Comparison of ENCODE assay signal across 24 mouse cellular contexts in the genomic region with DNA sequence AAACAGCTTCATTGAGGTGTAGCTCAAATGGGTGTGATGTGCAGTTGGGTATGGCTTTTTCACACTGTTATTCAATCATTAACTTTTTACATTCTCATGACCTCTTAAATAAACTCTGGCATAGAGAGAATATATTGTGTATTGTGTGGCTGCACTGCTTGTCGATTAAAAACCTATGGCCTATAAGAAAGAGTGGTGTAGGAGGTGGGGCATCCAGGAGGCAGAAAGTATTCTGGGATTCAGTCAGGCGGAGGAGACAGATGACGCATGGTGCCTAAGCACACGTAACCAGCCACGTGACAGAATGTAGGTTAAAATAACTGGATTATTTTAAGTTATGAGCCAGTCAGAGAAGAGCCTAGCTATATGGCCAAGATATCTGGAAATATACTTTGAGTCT.
"Had no signal": no experiment of that assay in that cellular context is flagged by ENCODE, and none has a peak within 500 bp of the region (broad histone marks: within the 10 kb centered on the region; RNA-seq: fewer than 3 reads in every experiment).

No protein-coding gene starts in this region.

- H3K4me2 ChIP-seq: heart, embryonic 11.5 days; heart, embryonic 13.5 days; heart, embryonic 15.5 days; hindbrain, embryonic 13.5 days; hindbrain, embryonic 15.5 days; limb, embryonic 12.5 days; liver, embryonic 11.5 days had no signal

- H3K27ac ChIP-seq: heart, adult 2 months; heart, embryonic 13.5 days; heart, embryonic 15.5 days; hindbrain, embryonic 13.5 days; hindbrain, embryonic 15.5 days; hindbrain, postnatal 0 days; layer of hippocampus, adult 2 months; left cerebral cortex, adult 2 months; limb, embryonic 10.5 days; limb, embryonic 12.5 days had no signal

- ATAC-seq: hindbrain, postnatal 0 days; intestine, embryonic 16.5 days had no signal

- H3K9ac ChIP-seq: heart, embryonic 13.5 days; heart, embryonic 15.5 days; hindbrain, embryonic 13.5 days; hindbrain, embryonic 15.5 days; limb, embryonic 12.5 days had no signal

- H3K27me3 ChIP-seq: heart, embryonic 13.5 days; heart, embryonic 15.5 days; hindbrain, embryonic 13.5 days; hindbrain, embryonic 15.5 days; limb, embryonic 12.5 days had no signal

- DNase-seq: gastrocnemius, postnatal 14 days; gastrocnemius, postnatal 36 days; heart, adult 11 months; heart, adult 2 months; heart, postnatal 14 days; heart, postnatal 36 days; kidney, adult 11 months; kidney, adult 2 months; kidney, adult 9 months; kidney, postnatal 10 days; kidney, postnatal 25 days; liver had no signal

- H3K36me3 ChIP-seq: heart, embryonic 13.5 days; heart, embryonic 15.5 days; hindbrain, embryonic 13.5 days; hindbrain, embryonic 15.5 days; limb, embryonic 10.5 days; limb, embryonic 12.5 days had no signal

- H3K4me3 ChIP-seq: heart, adult 2 months; heart, embryonic 13.5 days; heart, embryonic 15.5 days; hindbrain, embryonic 13.5 days; hindbrain, embryonic 15.5 days; layer of hippocampus, adult 2 months; left cerebral cortex, adult 2 months; limb, embryonic 10.5 days; limb, embryonic 12.5 days had no signal

- H3K4me1 ChIP-seq: heart, embryonic 13.5 days; heart, embryonic 15.5 days; hindbrain, embryonic 13.5 days; hindbrain, embryonic 15.5 days; limb, embryonic 10.5 days; limb, embryonic 12.5 days had no signal

- H3K9me3 ChIP-seq: heart, embryonic 13.5 days; heart, embryonic 15.5 days; hindbrain, embryonic 13.5 days; hindbrain, embryonic 15.5 days; limb, embryonic 10.5 days; limb, embryonic 12.5 days had no signal
